Mouse (Mus musculus) liver, embryonic 14.5 days (tissue): ENCODE results near the gene Qpctl. TPM values are rescaled to one million over a fixed set of nuclear protein-coding genes. Genes with fewer than 3 reads are reported as not detected.
A peak's percentile ranks its signal among the peaks of the same experiment; 100 is the strongest.

Experiments used
- ATAC-seq: fragments of 200-750 bp; cut with Nextera tagmentation; 2 replicates; pipeline ENCODE4 v1.8.0; 2017; ENCODE audit warnings: moderate number of reproducible peaks, mild to moderate bottlenecking, moderate library complexity; ENCODE audit not compliant: insufficient read depth
- DNase-seq, 3 experiments: peaks; one replicate each; pipeline ENCODE4 v3.0.0-alpha.2; 2012 to 2013; ENCODE audit warnings: low read depth in 3 of 3, low spot score in 3 of 3
- H3K27ac ChIP-seq: fragments of 300-500 bp; sonication (generic); 2 replicates; pipeline ENCODE4 v1.5.1; 2014; ENCODE audit warnings: moderate library complexity, mild to moderate bottlenecking, control low read depth, inconsistent platforms
- H3K27me3 ChIP-seq: fragments of 300-500 bp; sonication (generic); 2 replicates; pipeline ENCODE4 v1.6.1; 2014; ENCODE audit warnings: mild to moderate bottlenecking, low read length, moderate library complexity; ENCODE audit not compliant: control insufficient read depth, insufficient read depth
- H3K36me3 ChIP-seq: fragments of 300-500 bp; sonication (generic); replicated peaks from 2 replicates; pipeline ENCODE4 v1.6.1; 2014; ENCODE audit warnings: low read depth; ENCODE audit not compliant: control insufficient read depth, insufficient read depth
- H3K4me1 ChIP-seq, 2 experiments: fragments of 200-500 bp in 1 of 2; fragments of 300-500 bp in 1 of 2; sonication (generic) in 1 of 2; replicated peaks; 2 replicates each; pipeline ENCODE4 v1.6.1; 2012 to 2014; ENCODE audit warnings: antibody characterized with exemption in 1 of 2, inconsistent platforms in 1 of 2, low read length in 1 of 2; ENCODE audit not compliant: control insufficient read depth in 2 of 2, insufficient read depth in 2 of 2
- H3K4me2 ChIP-seq: fragments of 300-500 bp; sonication (generic); 2 replicates; pipeline ENCODE4 v1.6.1; 2014; ENCODE audit warnings: low read depth, mild to moderate bottlenecking, control low read depth, moderate library complexity
- H3K4me3 ChIP-seq, 2 experiments: fragments of 200-500 bp in 1 of 2; fragments of 300-500 bp in 1 of 2; sonication (generic) in 1 of 2; 2 replicates each; pipeline ENCODE4 v1.5.1; 2012 to 2014; ENCODE audit warnings: low read depth in 2 of 2, low read length in 2 of 2, mild to moderate bottlenecking in 2 of 2, control low read depth in 1 of 2, inconsistent platforms in 1 of 2, moderate library complexity in 1 of 2; ENCODE audit not compliant: insufficient read depth in 1 of 2
- H3K9ac ChIP-seq: fragments of 300-500 bp; sonication (generic); replicated peaks from 2 replicates; pipeline ENCODE4 v1.6.1; 2014; ENCODE audit warnings: mild to moderate bottlenecking, control low read depth, moderate library complexity
- H3K9me3 ChIP-seq: fragments of 300-500 bp; sonication (generic); 2 replicates; pipeline ENCODE4 v1.6.1; 2016; ENCODE audit warnings: low read length, mixed read lengths; ENCODE audit not compliant: control insufficient read depth
- CTCF ChIP-seq: IDR thresholded peaks from 2 replicates; pipeline ENCODE4 v1.5.1; 2016; ENCODE audit warnings: antibody characterized with exemption, low read depth, control low read depth
- EP300 ChIP-seq: IDR thresholded peaks from 2 replicates; pipeline ENCODE4 v1.6.1; 2016; ENCODE audit warnings: antibody characterized with exemption, low read depth
- WGBS: fragments of 180-500 bp; shearing (Covaris S2); extraction: QIAGEN DNeasy Blood & Tissue Kit; methylation state at CpG from one replicate; pipeline ENCODE4 v1.1.7; 2014; ENCODE audit not compliant: insufficient replicate concordance; 5-methylcytosine and 5-hydroxymethylcytosine counted together
- microRNA counts: library from miRNA; unstranded; fragments of <30 nt; microRNA quantifications from one replicate; lab custom pipeline; 2016
- microRNA-seq: library from miRNA; unstranded; fragments of <30 nt; microRNA quantifications from one replicate; pipeline ENCODE4, GENCODE M21; 2016
- polyA plus RNA-seq, 2 experiments: library from polyadenylated mRNA; depleted of rRNA in 1 of 2; stranded (reverse) in 1 of 2; unstranded in 1 of 2; fragments of >200 nt; fragmentation: Nextera tagmentation in 1 of 2; extraction: Ambion mirVana in 1 of 2; gene quantifications; 2 replicates each; pipeline versions ENCODE4 v1.2.1 to v1.2.3; 2012 to 2014

Qpctl gene
- polyA plus RNA-seq, 2 experiments = 2.2 to 2.3 TPM

GRCm38 (mm10) chr7:19093174-19093521 lies 55.9 kb downstream of the Qpctl start:
- H3K36me3 ChIP-seq = no peaks in the 10 kb centered on the region
- ATAC-seq (peak; percentile 69), DNase-seq (peak; percentile 56 to 66 (median 59))
- H3K4me3 ChIP-seq = peak overlapping the region; percentile 64 to 68
- TF ChIP-seq CTCF (peak; percentile 95), EP300 (no peak)
- H3K4me1 ChIP-seq = peaks cover 0 to 13% of the 10 kb centered on the region in 2 experiments; a peak in 3 of 4 replicates
- H3K27me3 ChIP-seq = peaks cover 49% of the 10 kb centered on the region
- H3K4me2 ChIP-seq = peak overlapping the region; percentile 95
- no peak overlapping the region for H3K27ac ChIP-seq
- H3K9me3 ChIP-seq = no peaks in the 10 kb centered on the region
- H3K9ac ChIP-seq = no peak overlapping the region; the same call in 1 of the 2 replicates
- WGBS = 0% methylated on average over 15 of the region's 15 CpGs

- H3K9me3 ChIP-seq = no peaks in the 10 kb centered on the region
- H3K27me3 ChIP-seq = peaks cover 52% of the 10 kb centered on the region
- H3K27ac ChIP-seq = no peak overlapping the region
- peak overlapping the region; percentile 95 for H3K4me2 ChIP-seq
- DNase-seq (no peak), ATAC-seq (peak; percentile 32)
- WGBS = 8% methylated on average over 38 of the region's 38 CpGs
- H3K9ac ChIP-seq = no peak overlapping the region
- TF ChIP-seq CTCF (no peak), EP300 (no peak)
- no peaks in the 10 kb centered on the region for H3K36me3 ChIP-seq
- peak overlapping the region; percentile 23 to 64 for H3K4me3 ChIP-seq
- H3K4me1 ChIP-seq = peaks cover 0 to 13% of the 10 kb centered on the region in 2 experiments; a peak in 3 of 4 replicates
These were observed 56.5 kb downstream of the Qpctl start for GRCm38 (mm10) chr7:19092381-19093173.

- ATAC-seq (no peak), DNase-seq (no peak)
- WGBS = 24% methylated on average over 13 of the region's 17 CpGs
- H3K27me3 ChIP-seq = peaks cover 55% of the 10 kb centered on the region
- no peak overlapping the region for H3K9ac ChIP-seq
- TF ChIP-seq EP300 (no peak), CTCF (no peak)
- H3K4me1 ChIP-seq = peaks cover 0 to 11% of the 10 kb centered on the region in 2 experiments; a peak in 3 of 4 replicates
- no peak overlapping the region for H3K4me3 ChIP-seq
- H3K9me3 ChIP-seq = no peaks in the 10 kb centered on the region
- H3K36me3 ChIP-seq = no peaks in the 10 kb centered on the region
- peak overlapping the region; percentile 95 for H3K4me2 ChIP-seq
- H3K27ac ChIP-seq = no peak overlapping the region
These were observed 57.2 kb downstream of the Qpctl start for GRCm38 (mm10) chr7:19091913-19092312.

MicroRNAs within 50 kb of the gene (microRNA counts, 519-probe panel; counts per million panel counts)
- microRNA mmu-miR-330 (lab: Ali Mortazavi, UCI) = 69.9 counts per million

Small RNA genes within 50 kb of the gene (microRNA-seq; reads per million reads assigned to microRNA genes)
- 240 reads per million, percentile 58 among the genes with 10 or more reads in this experiment for gene Mir330

Other genes starting within 250 kb of the Qpctl start
- gene Ccdc61, start 238.9 kb downstream of the Qpctl start, polyA plus RNA-seq (2012; rRNA removed) = 6.5 and 10.0 TPM in 2 replicates
- gene Ccdc61, start 238.9 kb downstream of the Qpctl start, polyA plus RNA-seq (2014; fragmentation: Nextera tagmentation; extraction: Ambion mirVana) = 5.5 and 6.7 TPM in 2 replicates
- gene Nova2, start 223.4 kb downstream of the Qpctl start, polyA plus RNA-seq (2012; rRNA removed) = 0.11 TPM in 2 replicates
- 0.03 and 0.05 TPM in 2 replicates for gene Nova2, start 223.4 kb downstream of the Qpctl start, polyA plus RNA-seq (2014; fragmentation: Nextera tagmentation; extraction: Ambion mirVana)
- gene Nanos2, start 161.9 kb downstream of the Qpctl start, polyA plus RNA-seq (2012; rRNA removed) = not detected in 2 replicates
- gene Nanos2, start 161.9 kb downstream of the Qpctl start, polyA plus RNA-seq (2014; fragmentation: Nextera tagmentation; extraction: Ambion mirVana) = not detected in 2 replicates
- gene Mypop, start 158.0 kb downstream of the Qpctl start, polyA plus RNA-seq (2012; rRNA removed) = 0.20 and 0.21 TPM in 2 replicates
- 0.30 and 0.34 TPM in 2 replicates for gene Mypop, start 158.0 kb downstream of the Qpctl start, polyA plus RNA-seq (2014; fragmentation: Nextera tagmentation; extraction: Ambion mirVana)
- gene Irf2bp1, start 145.2 kb downstream of the Qpctl start, polyA plus RNA-seq (2012; rRNA removed) = 6.8 and 8.3 TPM in 2 replicates
- gene Irf2bp1, start 145.2 kb downstream of the Qpctl start, polyA plus RNA-seq (2014; fragmentation: Nextera tagmentation; extraction: Ambion mirVana) = 6.8 and 7.9 TPM in 2 replicates
- 12.2 and 13.9 TPM in 2 replicates for gene Foxa3, start 125.8 kb downstream of the Qpctl start, polyA plus RNA-seq (2012; rRNA removed)
- gene Foxa3, start 125.8 kb downstream of the Qpctl start, polyA plus RNA-seq (2014; fragmentation: Nextera tagmentation; extraction: Ambion mirVana) = 25.7 and 26.5 TPM in 2 replicates
- 27.3 and 29.1 TPM in 2 replicates for gene Sympk, start 124.9 kb downstream of the Qpctl start, polyA plus RNA-seq (2012; rRNA removed)
- 10.7 and 11.8 TPM in 2 replicates for gene Sympk, start 124.9 kb downstream of the Qpctl start, polyA plus RNA-seq (2014; fragmentation: Nextera tagmentation; extraction: Ambion mirVana)
- gene Rsph6a, start 94.6 kb downstream of the Qpctl start, polyA plus RNA-seq (2012; rRNA removed) = not detected in 2 replicates
- gene Rsph6a, start 94.6 kb downstream of the Qpctl start, polyA plus RNA-seq (2014; fragmentation: Nextera tagmentation; extraction: Ambion mirVana) = not detected in 2 replicates
- 18.1 and 20.2 TPM in 2 replicates for gene Dmwd, start 73.1 kb downstream of the Qpctl start, polyA plus RNA-seq (2012; rRNA removed)
- 3.5 and 3.7 TPM in 2 replicates for gene Dmwd, start 73.1 kb downstream of the Qpctl start, polyA plus RNA-seq (2014; fragmentation: Nextera tagmentation; extraction: Ambion mirVana)
- 17.9 and 20.7 TPM in 2 replicates for gene Dmpk, start 65.4 kb downstream of the Qpctl start, polyA plus RNA-seq (2012; rRNA removed)
- gene Dmpk, start 65.4 kb downstream of the Qpctl start, polyA plus RNA-seq (2014; fragmentation: Nextera tagmentation; extraction: Ambion mirVana) = 8.3 and 10.6 TPM in 2 replicates
- gene Six5, start 54.7 kb downstream of the Qpctl start, polyA plus RNA-seq (2012; rRNA removed) = 3.3 and 4.3 TPM in 2 replicates
- gene Six5, start 54.7 kb downstream of the Qpctl start, polyA plus RNA-seq (2014; fragmentation: Nextera tagmentation; extraction: Ambion mirVana) = 0.60 and 1.3 TPM in 2 replicates
- 0.14 and 0.25 TPM in 2 replicates for gene Gm4969, start 30.9 kb downstream of the Qpctl start, polyA plus RNA-seq (2012; rRNA removed)
- gene Gm4969, start 30.9 kb downstream of the Qpctl start, polyA plus RNA-seq (2014; fragmentation: Nextera tagmentation; extraction: Ambion mirVana) = 0.16 and 0.22 TPM in 2 replicates
- 2.0 and 2.6 TPM in 2 replicates for gene Fbxo46, start 29.4 kb downstream of the Qpctl start, polyA plus RNA-seq (2012; rRNA removed)
- gene Fbxo46, start 29.4 kb downstream of the Qpctl start, polyA plus RNA-seq (2014; fragmentation: Nextera tagmentation; extraction: Ambion mirVana) = 2.6 and 3.0 TPM in 2 replicates
- 40.7 and 67.5 TPM in 2 replicates for gene Snrpd2, start 431 bp upstream of the Qpctl start, polyA plus RNA-seq (2012; rRNA removed)
- gene Snrpd2, start 431 bp upstream of the Qpctl start, polyA plus RNA-seq (2014; fragmentation: Nextera tagmentation; extraction: Ambion mirVana) = 75.3 and 76.0 TPM in 2 replicates
- gene Gipr, start 16.8 kb upstream of the Qpctl start, polyA plus RNA-seq (2012; rRNA removed) = 0.05 and 0.16 TPM in 2 replicates
- gene Gipr, start 16.8 kb upstream of the Qpctl start, polyA plus RNA-seq (2014; fragmentation: Nextera tagmentation; extraction: Ambion mirVana) = 0.10 TPM in 1 of 2 replicates, not detected in the other
- gene Eml2, start 27.1 kb upstream of the Qpctl start, polyA plus RNA-seq (2012; rRNA removed) = 6.1 and 7.3 TPM in 2 replicates
- gene Eml2, start 27.1 kb upstream of the Qpctl start, polyA plus RNA-seq (2014; fragmentation: Nextera tagmentation; extraction: Ambion mirVana) = 0.98 and 1.3 TPM in 2 replicates
- 0.35 and 0.53 TPM in 2 replicates for gene Gpr4, start 63.2 kb upstream of the Qpctl start, polyA plus RNA-seq (2012; rRNA removed)
- gene Gpr4, start 63.2 kb upstream of the Qpctl start, polyA plus RNA-seq (2014; fragmentation: Nextera tagmentation; extraction: Ambion mirVana) = 0.10 and 0.23 TPM in 2 replicates
- gene Opa3, start 79.0 kb upstream of the Qpctl start, polyA plus RNA-seq (2012; rRNA removed) = 8.3 and 9.1 TPM in 2 replicates
- gene Opa3, start 79.0 kb upstream of the Qpctl start, polyA plus RNA-seq (2014; fragmentation: Nextera tagmentation; extraction: Ambion mirVana) = 12.8 and 14.6 TPM in 2 replicates
- gene Vasp, start 122.5 kb upstream of the Qpctl start, polyA plus RNA-seq (2012; rRNA removed) = 35.3 and 39.9 TPM in 2 replicates
- 25.5 and 31.0 TPM in 2 replicates for gene Vasp, start 122.5 kb upstream of the Qpctl start, polyA plus RNA-seq (2014; fragmentation: Nextera tagmentation; extraction: Ambion mirVana)
- gene Ppm1n, start 130.8 kb upstream of the Qpctl start, polyA plus RNA-seq (2012; rRNA removed) = 0.04 TPM in 1 of 2 replicates, not detected in the other
- gene Ppm1n, start 130.8 kb upstream of the Qpctl start, polyA plus RNA-seq (2014; fragmentation: Nextera tagmentation; extraction: Ambion mirVana) = not detected in 2 replicates
- gene Rtn2, start 133.3 kb upstream of the Qpctl start, polyA plus RNA-seq (2012; rRNA removed) = 2.9 and 4.1 TPM in 2 replicates
- 2.6 and 3.0 TPM in 2 replicates for gene Rtn2, start 133.3 kb upstream of the Qpctl start, polyA plus RNA-seq (2014; fragmentation: Nextera tagmentation; extraction: Ambion mirVana)
- 0.03 and 0.04 TPM in 2 replicates for gene Fosb, start 160.8 kb upstream of the Qpctl start, polyA plus RNA-seq (2012; rRNA removed)
- gene Fosb, start 160.8 kb upstream of the Qpctl start, polyA plus RNA-seq (2014; fragmentation: Nextera tagmentation; extraction: Ambion mirVana) = not detected in 2 replicates
- gene Ercc1, start 195.5 kb upstream of the Qpctl start, polyA plus RNA-seq (2012; rRNA removed) = 8.5 and 9.8 TPM in 2 replicates
- 15.7 and 19.2 TPM in 2 replicates for gene Ercc1, start 195.5 kb upstream of the Qpctl start, polyA plus RNA-seq (2014; fragmentation: Nextera tagmentation; extraction: Ambion mirVana)
- 4.5 and 6.7 TPM in 2 replicates for gene Cd3eap, start 210.2 kb upstream of the Qpctl start, polyA plus RNA-seq (2012; rRNA removed)
- gene Cd3eap, start 210.2 kb upstream of the Qpctl start, polyA plus RNA-seq (2014; fragmentation: Nextera tagmentation; extraction: Ambion mirVana) = 7.2 and 7.8 TPM in 2 replicates
- gene Ppp1r13l, start 210.5 kb upstream of the Qpctl start, polyA plus RNA-seq (2012; rRNA removed) = 2.3 TPM in 2 replicates
- 0.65 and 1.0 TPM in 2 replicates for gene Ppp1r13l, start 210.5 kb upstream of the Qpctl start, polyA plus RNA-seq (2014; fragmentation: Nextera tagmentation; extraction: Ambion mirVana)
- gene Ercc2, start 232.7 kb upstream of the Qpctl start, polyA plus RNA-seq (2012; rRNA removed) = 11.7 and 12.3 TPM in 2 replicates
- gene Ercc2, start 232.7 kb upstream of the Qpctl start, polyA plus RNA-seq (2014; fragmentation: Nextera tagmentation; extraction: Ambion mirVana) = 4.6 and 5.5 TPM in 2 replicates